Comparison of ENCODE assay signal across 19 mouse cellular contexts in the genomic region with DNA sequence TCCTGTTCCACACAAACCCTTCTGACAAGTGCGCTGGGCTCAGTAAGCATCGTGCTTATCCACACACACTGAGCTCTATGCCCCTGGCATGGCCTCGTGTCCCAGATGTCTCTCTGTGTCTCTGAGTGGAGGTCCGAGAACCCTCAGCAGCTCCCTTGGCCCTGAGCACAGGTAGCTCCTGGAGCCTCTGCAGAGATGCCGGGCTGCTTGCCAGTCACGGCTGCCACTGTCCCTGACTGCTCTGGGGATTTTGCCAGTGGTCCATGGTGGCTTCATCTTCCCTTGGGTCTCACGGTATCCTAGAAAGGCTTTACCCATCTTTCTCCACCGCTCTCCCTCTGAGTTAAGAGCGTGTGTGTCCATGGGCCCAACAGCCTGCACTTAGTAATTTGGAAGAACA.
DNase-seq lines count a peak whose midpoint lies in the region; ATAC-seq and TF ChIP-seq lines count a peak whose summit lies in the region.
"Had no signal": no experiment of that assay in that cellular context is flagged by ENCODE, and none has a peak within 500 bp of the region (broad histone marks: within the 10 kb centered on the region; RNA-seq: fewer than 3 reads in every experiment).

No protein-coding gene starts in this region.

- H3K27me3 ChIP-seq in forebrain, embryonic 16.5 days (replicated peaks; ENCODE audit: control insufficient read depth, insufficient read depth, low read length), result no peaks in the 10 kb centered on the region
- no peaks in the 10 kb centered on the region for H3K27me3 ChIP-seq in forebrain, embryonic 13.5 days
- H3K27me3 ChIP-seq in hindbrain, embryonic 14.5 days (ENCODE audit: control insufficient read depth, insufficient read depth, low read length), result no peaks in the 10 kb centered on the region
- H3K27me3 ChIP-seq in midbrain, postnatal 0 days (ENCODE audit: insufficient read depth, low read length), result no peaks in the 10 kb centered on the region
- H3K27me3 ChIP-seq: intestine, embryonic 15.5 days had no signal

- ATAC-seq in forebrain, embryonic 16.5 days, result no peak
- no peak for ATAC-seq in forebrain, embryonic 13.5 days
- ATAC-seq in hindbrain, embryonic 14.5 days (ENCODE audit: low FRiP score), result no peak
- ATAC-seq in midbrain, postnatal 0 days (ENCODE audit: low FRiP score), result no peak
- ATAC-seq: CD4-positive, CD25-positive, alpha-beta regulatory T cell, adult 4 months; intestine, embryonic 15.5 days; liver, postnatal 0 days had no signal

- no peak overlapping the region for H3K4me3 ChIP-seq in forebrain, embryonic 16.5 days (replicated peaks; ENCODE audit: low read length)
- H3K4me3 ChIP-seq in forebrain, embryonic 13.5 days, result no peak overlapping the region
- H3K4me3 ChIP-seq in hindbrain, embryonic 14.5 days (replicated peaks; ENCODE audit: low read length), result no peak overlapping the region
- H3K4me3 ChIP-seq in midbrain, postnatal 0 days (ENCODE audit: low read depth, low read length), result no peak overlapping the region
- H3K4me3 ChIP-seq: erythroblast, embryonic 14.5 days; intestine, embryonic 15.5 days; layer of hippocampus, adult 2 months had no signal

- DNase-seq in cerebellum, postnatal 10 days, result peak; percentile 71 to 75
- no peak for DNase-seq in hindbrain, embryonic 14.5 days (ENCODE audit: low spot score)
- no peak for DNase-seq in midbrain, postnatal 0 days (ENCODE audit: low spot score)
- no peak for DNase-seq in lung, postnatal 36 days
- DNase-seq in kidney, postnatal 36 days, result no peak
- DNase-seq: heart, postnatal 14 days; liver; liver, postnatal 0 days; right cerebral cortex, postnatal 14 days had no signal

- TF ChIP-seq CTCF in midbrain, postnatal 0 days (IDR thresholded peaks at IDR 0.05), result no peak

- no peak overlapping the region for H3K9ac ChIP-seq in forebrain, embryonic 16.5 days (replicated peaks; ENCODE audit: low read depth, low read length)
- H3K9ac ChIP-seq in forebrain, embryonic 13.5 days, result no peak overlapping the region
- H3K9ac ChIP-seq in hindbrain, embryonic 14.5 days, result 0 out of 2 replicates have a peak overlapping the region, but pooled peaks have one; percentile 21
- no peak overlapping the region for H3K9ac ChIP-seq in midbrain, postnatal 0 days (replicated peaks; ENCODE audit: low read length, poor library complexity, severe bottlenecking)
- H3K9ac ChIP-seq: intestine, embryonic 15.5 days; liver, postnatal 0 days had no signal

- H3K9me3 ChIP-seq in forebrain, embryonic 16.5 days (ENCODE audit: control insufficient read depth, low read length), result no peaks in the 10 kb centered on the region; the same call in 1 of the 2 replicates
- H3K9me3 ChIP-seq in forebrain, embryonic 13.5 days (replicated peaks), result peaks cover 6% of the 10 kb centered on the region; the same call in 1 of the 2 replicates
- no peaks in the 10 kb centered on the region for H3K9me3 ChIP-seq in hindbrain, embryonic 14.5 days (ENCODE audit: control insufficient read depth, low read length)
- H3K9me3 ChIP-seq in midbrain, postnatal 0 days (ENCODE audit: low read length), result no peaks in the 10 kb centered on the region
- H3K9me3 ChIP-seq: intestine, embryonic 15.5 days had no signal

- no peaks in the 10 kb centered on the region for H3K36me3 ChIP-seq in forebrain, embryonic 16.5 days (ENCODE audit: control insufficient read depth, insufficient read depth)
- H3K36me3 ChIP-seq in forebrain, embryonic 13.5 days (ENCODE audit: poor library complexity, severe bottlenecking), result no peaks in the 10 kb centered on the region
- no peaks in the 10 kb centered on the region for H3K36me3 ChIP-seq in hindbrain, embryonic 14.5 days (replicated peaks; ENCODE audit: control insufficient read depth, insufficient read depth)
- no peaks in the 10 kb centered on the region for H3K36me3 ChIP-seq in midbrain, postnatal 0 days (ENCODE audit: insufficient read depth, low read length)
- H3K36me3 ChIP-seq: G1E; intestine, embryonic 15.5 days had no signal

- 63% methylated on average over 9 of the region's 9 CpGs for WGBS in forebrain, embryonic 16.5 days
- 81% methylated on average over 9 of the region's 9 CpGs for WGBS in forebrain, embryonic 13.5 days
- WGBS in hindbrain, embryonic 14.5 days, result 75% methylated on average over 9 of the region's 9 CpGs
- WGBS in midbrain, postnatal 0 days, result 67% methylated on average over 9 of the region's 9 CpGs

- no peak overlapping the region for H3K4me2 ChIP-seq in forebrain, embryonic 16.5 days (ENCODE audit: low read length)
- no peak overlapping the region for H3K4me2 ChIP-seq in forebrain, embryonic 13.5 days
- no peak overlapping the region for H3K4me2 ChIP-seq in hindbrain, embryonic 14.5 days (replicated peaks)
- no peak overlapping the region for H3K4me2 ChIP-seq in midbrain, postnatal 0 days (ENCODE audit: low read depth, low read length, poor library complexity, severe bottlenecking)
- H3K4me2 ChIP-seq: heart, embryonic 11.5 days; intestine, embryonic 15.5 days had no signal

- peak overlapping the region; percentile 43 for H3K27ac ChIP-seq in forebrain, embryonic 16.5 days (ENCODE audit: low read length)
- H3K27ac ChIP-seq in forebrain, embryonic 13.5 days, result no peak overlapping the region
- H3K27ac ChIP-seq in hindbrain, embryonic 14.5 days, result peak overlapping the region; percentile 32; the same call in 1 of the 2 replicates
- H3K27ac ChIP-seq in midbrain, postnatal 0 days (ENCODE audit: low read depth, low read length), result 0 out of 2 replicates have a peak overlapping the region, but pooled peaks have one; percentile 18
- H3K27ac ChIP-seq: intestine, embryonic 15.5 days; kidney, postnatal 0 days; stomach, postnatal 0 days had no signal

- H3K4me1 ChIP-seq in forebrain, embryonic 16.5 days (replicated peaks; ENCODE audit: control insufficient read depth, insufficient read depth, low read length), result peaks cover 40% of the 10 kb centered on the region
- H3K4me1 ChIP-seq in forebrain, embryonic 13.5 days, result peaks cover 34% of the 10 kb centered on the region
- peaks cover 65% of the 10 kb centered on the region for H3K4me1 ChIP-seq in hindbrain, embryonic 14.5 days (replicated peaks; ENCODE audit: control insufficient read depth, insufficient read depth, low read length)
- peaks cover 24% of the 10 kb centered on the region for H3K4me1 ChIP-seq in midbrain, postnatal 0 days (ENCODE audit: insufficient read depth, low read length)
- H3K4me1 ChIP-seq: intestine, embryonic 15.5 days had no signal

Comparison
In these comparisons a context has a peak if more than half of its experiments do, and no peak if none do; other contexts are left out.
1. DNase-seq: peak in cerebellum, postnatal 10 days (2 of 2); none in hindbrain, embryonic 14.5 days (single experiment), midbrain, postnatal 0 days (single experiment), lung, postnatal 36 days (single experiment) and kidney, postnatal 36 days (0 of 2).